Mouse (Mus musculus): ENCODE measurements around the gene Hdac9.

GRCm38 (mm10) chr12:34604521-34604920 is 312.4 kb downstream of the Hdac9 start:
- TF ChIP-seq CTCF (IDR thresholded peaks at IDR 0.05; ENCODE audit: low read depth) (no peak), EP300 (optimal IDR thresholded peaks at IDR 0.05) (no peak)

Data from stomach, postnatal 0 days (tissue).